Mouse (Mus musculus) liver, embryonic 14.5 days (tissue): ENCODE results near the gene Cebpb.

Experiments used
- CTCF ChIP-seq: IDR thresholded peaks from 2 replicates; pipeline ENCODE4 v1.5.1; 2016; ENCODE audit warnings: antibody characterized with exemption, low read depth, control low read depth
- EP300 ChIP-seq: IDR thresholded peaks from 2 replicates; pipeline ENCODE4 v1.6.1; 2016; ENCODE audit warnings: antibody characterized with exemption, low read depth

DNA sequence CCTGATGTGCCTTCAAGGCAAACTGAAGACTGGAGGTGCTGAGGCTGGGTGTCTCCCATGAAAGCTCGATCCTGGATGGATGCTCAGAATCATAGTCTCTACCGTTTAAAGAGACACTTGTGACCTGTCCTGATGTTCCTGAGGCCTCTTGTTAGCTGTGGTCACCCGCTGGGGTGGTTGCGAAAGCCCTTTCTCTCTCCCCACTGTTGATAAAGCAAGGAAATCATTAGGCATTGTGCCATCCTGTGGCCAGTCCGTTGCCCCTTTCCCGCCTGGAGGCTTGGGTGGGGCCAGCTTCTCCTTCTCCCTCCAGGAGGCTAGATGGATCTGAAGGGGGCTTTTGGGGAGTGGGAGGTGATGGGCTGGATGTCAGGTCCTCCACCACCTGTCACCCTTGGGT lies 21.9 kb downstream of the Cebpb start:
- no peak for TF ChIP-seq EP300
- no peak for TF ChIP-seq CTCF
